Mouse (Mus musculus) embryonic fibroblast, embryonic 13.5 days (primary cell): ENCODE data around the gene AI597479.

Experiments
- CTCF ChIP-seq: IDR thresholded peaks from 2 replicates; pipeline ENCODE4 v1.5.1; 2011; ENCODE audit warnings: mild to moderate bottlenecking, control low read depth, low read length, moderate library complexity, borderline replicate concordance; ENCODE audit not compliant: insufficient read depth
- POLR2A ChIP-seq: IDR thresholded peaks from 2 replicates; pipeline ENCODE4 v1.6.1; 2011; ENCODE audit warnings: low read depth, mild to moderate bottlenecking, control low read depth, low read length, moderate library complexity

GRCm38 (mm10) chr1:43153538-43153937 is 55.0 kb downstream of the AI597479 start:
- TF ChIP-seq CTCF (no peak), POLR2A (no peak)
